Mouse (Mus musculus): ENCODE measurements around the gene Pla1a.

Gene Pla1a

GRCm38 (mm10) chr16:38433514-38433913, 569 bp upstream of the Pla1a start:
- no peak for DNase-seq (ENCODE audit: low spot score)

- no peak for DNase-seq (ENCODE audit: low spot score)
Observed at GRCm38 (mm10) chr16:38431446-38432185, 1.3 kb downstream of the Pla1a start.

- no peak for DNase-seq (ENCODE audit: low spot score)
Observed at GRCm38 (mm10) chr16:38425799-38426198, 7.1 kb downstream of the Pla1a start.

- no peak for DNase-seq (ENCODE audit: low spot score)
Observed at GRCm38 (mm10) chr16:38425374-38425773, 7.6 kb downstream of the Pla1a start.

DNA sequence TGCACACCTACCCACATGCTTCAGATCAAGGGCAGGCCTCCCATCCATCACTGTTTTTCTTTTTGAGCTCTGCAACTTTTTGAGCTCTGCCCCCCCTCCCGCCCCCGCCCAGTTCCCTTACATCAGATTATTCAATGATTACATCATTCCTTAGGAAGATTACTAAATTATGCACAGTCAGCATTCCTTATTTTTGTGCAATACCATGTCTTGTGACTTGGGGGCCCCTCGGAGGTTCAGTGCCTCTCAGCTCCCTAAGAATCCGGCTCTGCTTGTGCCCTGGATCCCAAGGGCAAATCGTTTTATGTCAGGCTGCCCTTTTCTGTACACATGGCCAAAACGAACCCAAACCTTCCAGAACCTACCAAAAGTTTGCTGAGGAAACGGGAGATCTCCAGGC, 18.0 kb downstream of the Pla1a start:
- DNase-seq (ENCODE audit: low spot score), result no peak

DNA sequence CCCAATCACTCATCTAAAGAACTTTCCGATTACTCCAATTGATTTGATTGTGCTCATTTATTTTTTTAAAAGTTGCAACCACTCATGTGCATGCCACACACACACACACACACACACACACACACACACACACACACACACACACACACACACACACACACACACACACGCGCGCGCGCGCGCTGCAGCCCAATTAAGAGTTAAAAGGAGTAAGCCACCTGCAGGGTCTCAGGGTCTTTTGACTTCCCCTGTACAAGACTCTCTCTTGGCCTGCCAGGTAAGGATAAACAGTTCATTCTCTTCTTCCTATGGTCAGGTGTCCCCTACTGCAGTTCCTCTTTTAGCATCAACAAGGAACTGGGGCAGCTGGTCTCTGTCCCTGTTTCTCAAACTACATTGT, 24.5 kb downstream of the Pla1a start:
- no peak for DNase-seq (ENCODE audit: low spot score)

DNA sequence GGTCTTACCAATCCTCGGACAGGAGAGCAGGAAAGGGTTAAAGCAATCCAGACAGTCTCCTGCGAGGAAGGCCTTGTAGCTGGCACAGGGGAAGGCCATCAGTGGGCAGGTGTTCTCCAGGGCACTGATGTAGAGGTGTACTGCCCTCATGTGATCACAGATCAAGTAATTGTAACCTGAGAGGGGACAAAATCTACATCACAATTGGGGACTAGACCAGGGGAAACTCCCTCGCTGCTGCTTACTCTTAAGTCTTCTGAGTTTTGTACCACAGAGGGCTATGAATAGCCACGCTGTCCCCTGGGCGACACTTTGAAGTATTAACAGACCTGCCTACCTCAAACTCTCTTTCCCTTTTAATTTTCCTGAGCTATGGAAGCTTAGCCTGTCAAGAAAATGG, 25.4 kb downstream of the Pla1a start:
- DNase-seq (ENCODE audit: low spot score), result no peak

DNA sequence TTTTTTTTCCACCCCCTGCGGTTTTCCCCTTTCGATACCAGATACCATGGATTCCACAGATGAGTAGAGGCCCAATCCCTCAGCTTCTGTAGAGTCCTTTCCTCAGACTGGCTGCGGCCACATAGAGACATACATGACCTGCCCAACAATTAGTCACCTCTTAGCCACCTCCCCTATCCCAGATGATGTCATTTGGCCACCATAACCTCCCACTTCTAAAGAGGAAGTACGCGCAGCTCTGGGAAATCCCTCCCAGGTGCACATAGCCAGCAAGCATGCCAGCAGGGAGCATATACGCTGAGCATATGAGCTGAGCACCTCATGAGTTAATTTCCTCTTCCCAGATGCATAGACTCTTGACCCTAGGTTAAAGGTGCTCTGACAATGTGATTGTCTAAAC, 26.2 kb downstream of the Pla1a start:
- no peak for DNase-seq (ENCODE audit: low spot score)

- no peak for DNase-seq (ENCODE audit: low spot score)
Observed at GRCm38 (mm10) chr16:38406293-38406692, 26.7 kb downstream of the Pla1a start.

DNA sequence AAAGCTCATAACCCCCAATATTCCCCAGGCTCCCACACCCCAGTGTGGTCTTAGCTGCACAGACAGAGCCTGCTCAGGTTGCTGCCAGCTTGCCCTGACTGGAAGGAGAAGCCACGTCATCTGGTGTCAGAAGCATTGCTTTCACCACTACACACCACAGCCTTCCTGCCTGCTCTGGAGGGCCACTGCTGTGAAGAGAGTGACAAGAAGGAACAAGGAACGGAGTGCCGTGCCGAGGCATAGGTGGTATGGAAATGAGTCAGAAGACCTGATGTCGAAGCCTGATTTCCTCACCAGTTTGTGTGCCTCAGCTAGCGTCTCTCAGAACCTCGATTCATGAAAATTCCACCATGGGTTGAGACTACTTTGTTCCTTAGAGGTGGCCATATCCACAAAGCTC, 29.3 kb downstream of the Pla1a start:
- no peak for DNase-seq (ENCODE audit: low spot score)

- DNase-seq (ENCODE audit: low spot score), result no peak
Observed at GRCm38 (mm10) chr16:38401468-38401867, 31.5 kb downstream of the Pla1a start.

GRCm38 (mm10) chr16:38400311-38400960, 32.5 kb downstream of the Pla1a start:
- DNase-seq (ENCODE audit: low spot score), result no peak

- DNase-seq (ENCODE audit: low spot score), result no peak
Observed at GRCm38 (mm10) chr16:38399531-38400231, 33.3 kb downstream of the Pla1a start.

GRCm38 (mm10) chr16:38399076-38399475, 33.9 kb downstream of the Pla1a start:
- DNase-seq (ENCODE audit: low spot score), result no peak

GRCm38 (mm10) chr16:38398266-38398665, 34.7 kb downstream of the Pla1a start:
- no peak for DNase-seq (ENCODE audit: low spot score)

DNA sequence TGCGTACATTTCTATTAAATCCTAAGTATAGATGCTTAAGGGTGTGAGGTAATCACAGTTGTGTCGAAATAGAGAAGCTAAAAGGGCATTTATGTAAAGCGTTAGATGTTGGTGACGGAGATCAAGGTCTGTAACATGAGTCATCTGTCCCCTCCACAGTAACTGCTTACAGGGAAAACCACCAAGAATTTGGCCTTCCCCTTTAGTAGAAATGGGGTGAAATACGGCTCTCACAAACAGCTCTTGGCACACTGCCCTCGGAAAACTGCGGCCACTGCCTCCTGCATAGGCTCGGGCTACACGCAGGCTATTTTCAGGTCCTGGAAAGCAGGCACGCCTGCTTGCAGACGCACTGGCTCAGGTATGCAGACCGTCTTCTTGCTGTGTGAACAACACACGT, 36.8 kb downstream of the Pla1a start:
- no peak for DNase-seq (ENCODE audit: low spot score)

DNA sequence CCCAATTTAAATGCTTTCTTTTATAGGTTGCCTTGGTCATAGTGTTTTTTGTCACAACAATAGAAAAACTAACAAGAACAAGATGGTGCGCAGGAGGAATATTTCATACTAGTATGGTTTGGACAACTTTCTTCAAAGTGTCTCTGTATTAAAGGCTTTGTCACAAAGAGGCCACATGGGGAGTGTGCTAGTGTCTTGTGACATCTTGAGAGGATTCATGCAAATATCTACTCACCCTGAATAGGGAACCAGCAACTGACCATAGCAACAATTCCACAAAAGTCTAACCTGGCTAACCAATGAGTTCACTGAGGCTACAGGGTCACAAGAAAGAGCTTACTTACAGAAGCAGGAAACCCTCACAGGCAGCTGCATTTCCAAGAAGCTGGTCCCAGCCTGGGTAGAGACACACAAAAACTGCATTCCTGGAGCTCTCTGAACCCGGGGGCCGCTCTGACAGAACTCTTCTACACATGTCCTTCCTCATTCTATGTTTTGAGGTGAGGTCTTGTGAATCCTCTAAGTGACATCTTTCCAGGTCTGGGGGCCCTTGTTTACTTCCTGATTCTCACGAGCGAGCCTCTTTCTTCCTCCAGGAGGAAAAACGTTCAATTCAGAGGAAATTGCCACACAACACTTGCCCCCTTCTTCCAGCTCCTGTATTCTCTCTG, 37.8 kb downstream of the Pla1a start:
- DNase-seq (ENCODE audit: low spot score), result no peak

- DNase-seq (ENCODE audit: low spot score), result no peak
Observed at GRCm38 (mm10) chr16:38394191-38394618, 38.7 kb downstream of the Pla1a start.

DNA sequence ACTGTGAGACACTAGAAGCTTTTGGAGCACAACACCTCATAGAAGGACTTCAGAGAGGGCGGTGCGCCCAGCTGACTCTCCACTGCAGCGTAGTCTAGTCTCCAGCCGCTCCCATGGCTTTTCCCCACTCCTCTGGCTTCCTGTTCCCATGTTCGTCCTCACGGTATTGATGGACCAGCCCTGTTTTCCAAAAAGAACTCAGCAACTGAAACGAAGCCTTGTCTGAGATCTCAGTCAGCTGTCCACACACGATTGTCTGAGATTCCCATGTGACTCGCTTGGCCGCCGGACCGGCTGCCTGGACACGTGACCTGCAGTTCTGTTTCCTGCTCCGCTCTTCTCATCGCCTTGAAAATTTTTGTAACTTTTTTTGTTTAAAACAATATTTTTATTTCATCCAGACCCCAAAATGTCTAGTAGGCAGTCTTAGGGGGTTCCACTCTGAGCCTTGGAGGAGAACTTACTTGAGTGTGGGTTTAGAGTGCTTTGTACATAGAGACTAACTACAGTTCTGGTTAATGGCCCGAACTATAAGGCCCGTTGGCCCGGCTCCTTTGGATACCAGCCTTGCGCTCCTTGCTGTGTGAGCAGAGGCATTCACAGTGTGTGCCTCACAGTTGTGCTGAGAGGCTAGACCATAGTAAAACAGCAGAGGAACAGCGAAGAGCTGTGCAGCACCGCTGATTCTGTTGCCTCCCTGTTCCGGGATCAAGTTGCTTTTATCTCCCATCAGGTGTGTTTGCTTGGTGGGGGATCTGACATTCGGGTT, 40.6 kb downstream of the Pla1a start:
- DNase-seq (ENCODE audit: low spot score), result no peak

DNA sequence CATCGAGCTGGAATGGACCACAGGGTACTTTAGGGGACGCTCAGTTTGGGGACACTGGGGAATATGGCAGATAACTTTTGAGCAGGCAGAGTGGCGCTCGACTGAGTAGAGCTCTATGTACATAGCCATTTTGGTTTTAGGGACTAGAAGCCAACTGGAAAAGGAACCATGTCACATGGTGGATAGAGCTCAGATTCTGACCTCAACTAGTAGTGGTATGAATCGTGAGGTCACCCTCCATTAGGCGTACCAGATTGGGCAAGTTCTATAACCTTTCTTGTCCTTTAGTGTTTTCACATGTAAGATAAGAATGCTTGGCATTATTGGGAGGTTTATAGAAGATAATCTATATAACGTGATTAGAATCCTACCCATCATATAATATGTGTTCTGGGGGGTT, 42.6 kb downstream of the Pla1a start:
- DNase-seq (ENCODE audit: low spot score), result no peak

GRCm38 (mm10) chr16:38389284-38389893, 43.6 kb downstream of the Pla1a start:
- no peak for DNase-seq (ENCODE audit: low spot score)

Measured in left cerebral cortex, adult 11 months (tissue).